Mouse (Mus musculus) c-Kit-negative CD71-positive TER-119-positive erythroid progenitor cells, embryonic 14.5 days (primary cell): Measurements from ENCODE around the gene Psmd6.

Source experiments
- DNase-seq: peaks from one replicate; pipeline ENCODE4 v3.0.0-alpha.2; 2013; ENCODE audit warnings: low read depth, low spot score

Gene Psmd6

GRCm38 (mm10) chr14:14064486-14065141 is 56.2 kb downstream of the Psmd6 start:
- no peak for DNase-seq

GRCm38 (mm10) chr14:14063382-14063781 is 57.4 kb downstream of the Psmd6 start:
- DNase-seq, result no peak

- no peak for DNase-seq
Measured at GRCm38 (mm10) chr14:14062531-14063245, 58.1 kb downstream of the Psmd6 start.
